Mouse (Mus musculus) lung, adult 2 months (tissue): Measurements from ENCODE around the gene Tk1. TPM values are rescaled to one million over a fixed set of nuclear protein-coding genes. Genes with fewer than 3 reads are reported as not detected.
"Not testable (repeated sequence)": the region's sequence is repeated elsewhere in the genome, so short reads cannot be mapped to it uniquely, and the experiment has no call there.

Experiments used
- DNase-seq: peaks from one replicate; pipeline ENCODE4 v3.0.0; 2022
- H3K4me1 ChIP-seq: fragments of 200-500 bp; 2 replicates; pipeline ENCODE4 v1.6.1; 2011; ENCODE audit warnings: low read length; ENCODE audit not compliant: control insufficient read depth, insufficient read depth
- H3K4me3 ChIP-seq: fragments of 200-500 bp; replicated peaks from 2 replicates; pipeline ENCODE3; 2011; ENCODE audit warnings: low read depth, mild to moderate bottlenecking, control low read depth, low read length; ENCODE audit errors: extremely low read depth
- CTCF ChIP-seq: fragments of 200-500 bp; IDR thresholded peaks from 2 replicates; pipeline ENCODE4 v1.5.1; 2011; ENCODE audit warnings: mild to moderate bottlenecking, low read length, control low read depth; ENCODE audit not compliant: insufficient read depth
- POLR2A ChIP-seq: fragments of 200-500 bp; IDR thresholded peaks from 2 replicates; pipeline ENCODE4 v1.6.1; 2011; ENCODE audit warnings: low read depth, mild to moderate bottlenecking, control low read depth, low read length, borderline replicate concordance; ENCODE audit errors: extremely low read depth
- WGBS: fragments of 180-500 bp; shearing (Covaris S2); methylation state at CpG from one replicate; pipeline ENCODE4 v1.1.7; 2018; 5-methylcytosine and 5-hydroxymethylcytosine counted together
- polyA plus RNA-seq: library from polyadenylated mRNA; depleted of rRNA; stranded (reverse); fragments of >200 nt; gene quantifications from 2 replicates; pipeline ENCODE4 v1.2.3, GENCODE M21; 2012

The Tk1 gene
- polyA plus RNA-seq, 1 experiment, result 11.5 TPM

DNA sequence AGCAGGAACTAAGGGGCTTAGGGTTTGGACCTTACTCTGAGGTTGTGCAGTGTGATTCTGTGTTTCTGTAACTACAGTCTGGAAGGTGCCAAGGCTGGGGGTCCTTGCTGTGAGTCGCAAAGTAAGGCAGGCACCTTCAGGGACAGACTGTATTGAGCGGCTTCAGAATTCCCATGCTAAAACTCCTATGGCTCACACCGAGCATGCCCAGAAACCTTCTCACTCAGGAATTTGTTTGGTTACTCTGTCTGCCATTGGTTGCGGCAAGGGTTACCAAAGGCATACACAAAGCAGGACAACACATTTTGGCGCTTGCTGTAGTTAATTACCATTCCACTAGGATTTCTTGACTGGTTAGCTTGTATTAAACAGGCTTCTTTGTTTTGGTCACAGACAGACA, 272 bp upstream of the Tk1 start:
- Histone ChIP-seq H3K4me3 (no peak overlapping the region), H3K4me1 (peaks cover 33% of the 10 kb centered on the region)
- no peak for TF ChIP-seq POLR2A
- no peak for TF ChIP-seq CTCF
- no peak for DNase-seq
- 27% methylated on average over 5 of the region's 5 CpGs for WGBS

DNA sequence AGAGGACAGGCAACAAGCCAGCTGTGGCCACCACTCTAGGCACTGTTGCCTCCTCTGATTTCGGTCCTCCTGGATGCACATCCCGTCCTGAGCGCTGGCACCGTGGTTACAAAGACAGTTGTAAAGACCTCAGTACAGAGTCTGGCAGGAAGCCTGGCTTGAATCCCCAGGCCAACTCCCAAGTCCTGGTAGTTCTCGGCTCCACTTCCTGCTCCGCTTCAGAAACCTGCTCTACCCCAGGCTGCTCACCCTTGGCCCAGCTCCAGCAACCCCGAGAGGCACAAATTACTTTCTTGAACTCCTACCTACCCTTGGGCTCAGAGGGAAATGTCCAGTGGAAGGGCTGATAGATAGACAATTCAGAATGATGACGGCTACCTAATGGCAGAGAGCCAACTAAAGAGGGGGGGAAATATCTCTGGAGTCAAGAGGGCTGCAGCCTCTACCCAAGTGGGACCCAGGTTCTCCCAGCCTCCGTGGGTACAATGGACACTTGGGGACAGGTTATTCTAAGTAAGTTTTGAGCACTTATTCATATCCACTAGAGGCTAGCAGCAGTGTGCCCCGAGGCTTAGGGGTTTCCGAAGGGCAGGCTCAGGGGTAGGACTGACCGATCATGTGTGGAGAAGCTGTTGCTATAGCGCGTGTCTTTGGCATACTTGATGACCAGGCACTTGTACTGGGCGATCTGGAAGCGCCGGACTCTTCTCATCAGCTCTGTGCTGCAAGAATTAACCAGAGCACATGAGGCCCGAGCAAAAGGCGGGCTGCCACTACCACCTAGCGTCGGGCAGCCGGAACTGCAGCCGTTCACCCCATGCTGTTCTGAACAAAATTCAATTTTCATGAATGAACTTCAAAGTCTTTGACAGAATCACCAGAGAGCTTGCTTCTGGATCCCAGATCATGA, 1.6 kb downstream of the Tk1 start:
- TF ChIP-seq POLR2A (no peak), CTCF (peak; percentile 93)
- peak; percentile 81 for DNase-seq
- peaks cover 29% of the 10 kb centered on the region for H3K4me1 ChIP-seq
- 4% methylated on average over 23 of the region's 23 CpGs for WGBS
- no peak overlapping the region for H3K4me3 ChIP-seq

DNA sequence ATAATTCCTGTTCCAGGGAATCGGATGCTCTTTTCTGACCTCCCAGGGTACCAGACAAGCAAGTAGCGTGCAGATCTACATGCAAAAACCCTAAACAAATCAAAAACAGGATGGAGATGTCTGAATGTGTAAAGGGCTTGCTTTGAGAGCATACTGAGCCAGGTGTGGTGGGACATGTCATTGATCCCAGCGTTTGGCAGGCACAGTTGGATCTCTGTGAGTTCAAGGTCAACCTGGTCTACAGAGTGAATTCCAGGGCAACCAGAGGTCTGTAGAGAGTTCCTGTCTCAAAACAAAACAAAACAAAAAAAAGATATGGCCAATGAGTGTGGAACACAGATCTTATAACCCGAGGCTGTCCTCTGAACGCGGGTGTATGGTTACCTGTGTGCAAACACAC, 2.5 kb downstream of the Tk1 start:
- no peak for TF ChIP-seq CTCF
- no peak for TF ChIP-seq POLR2A
- Histone ChIP-seq H3K4me3 (no peak overlapping the region), H3K4me1 (peaks cover 23% of the 10 kb centered on the region)
- 78% methylated on average over 6 of the region's 6 CpGs for WGBS
- DNase-seq, result no peak

DNA sequence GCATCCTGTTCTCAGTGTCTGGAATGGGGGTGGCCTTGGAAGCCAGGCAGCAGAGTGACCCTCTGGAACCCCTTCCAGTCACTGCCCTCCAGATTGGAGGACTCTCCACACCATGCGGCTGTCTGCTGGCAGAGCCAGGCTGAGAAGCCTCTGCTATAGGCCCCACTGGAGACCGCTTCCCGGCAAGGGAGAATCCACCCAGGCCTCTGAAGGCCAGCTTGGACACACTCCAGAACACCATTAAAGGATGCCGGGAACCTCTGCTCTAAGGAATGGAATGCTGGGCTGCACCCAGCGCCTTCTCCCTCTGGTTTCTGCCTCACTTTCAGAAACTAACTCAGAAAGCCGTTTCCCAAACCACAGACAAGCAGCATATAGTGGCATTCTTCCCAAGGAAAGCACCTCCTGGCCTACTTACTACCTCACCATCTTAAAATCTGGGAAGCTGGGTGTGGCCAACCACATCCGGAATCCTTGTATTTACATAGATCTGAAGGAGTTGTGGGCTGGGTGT, 3.1 kb downstream of the Tk1 start:
- no peak for DNase-seq
- TF ChIP-seq CTCF, result no peak
- Histone ChIP-seq H3K4me3 (no peak overlapping the region), H3K4me1 (peaks cover 21% of the 10 kb centered on the region)
- 16% methylated on average over 7 of the region's 7 CpGs for WGBS

DNA sequence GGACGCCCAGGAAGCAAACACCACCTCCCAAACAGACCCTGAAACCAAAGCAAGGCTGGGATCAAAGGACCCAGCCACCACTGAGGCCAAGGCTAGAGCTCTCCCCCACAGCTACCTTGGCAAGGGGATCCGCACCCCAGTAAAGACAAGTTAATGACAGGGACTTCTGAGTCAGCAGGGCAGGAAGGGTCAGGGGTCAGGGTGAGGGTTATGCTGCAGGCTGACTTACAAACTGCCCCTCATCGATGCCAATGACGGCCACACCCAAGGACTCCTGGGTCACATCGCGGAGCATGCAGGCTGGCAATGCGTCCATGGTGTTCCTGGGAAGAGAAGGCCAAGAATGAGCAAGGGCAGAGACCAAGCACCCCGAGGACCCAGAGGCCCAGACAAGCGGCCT, 4.0 kb downstream of the Tk1 start:
- WGBS, result 84% methylated on average over 9 of the region's 9 CpGs
- Histone ChIP-seq H3K4me3 (no peak overlapping the region), H3K4me1 (peaks cover 20% of the 10 kb centered on the region)
- no peak for DNase-seq
- TF ChIP-seq CTCF (no peak), POLR2A (no peak)

DNA sequence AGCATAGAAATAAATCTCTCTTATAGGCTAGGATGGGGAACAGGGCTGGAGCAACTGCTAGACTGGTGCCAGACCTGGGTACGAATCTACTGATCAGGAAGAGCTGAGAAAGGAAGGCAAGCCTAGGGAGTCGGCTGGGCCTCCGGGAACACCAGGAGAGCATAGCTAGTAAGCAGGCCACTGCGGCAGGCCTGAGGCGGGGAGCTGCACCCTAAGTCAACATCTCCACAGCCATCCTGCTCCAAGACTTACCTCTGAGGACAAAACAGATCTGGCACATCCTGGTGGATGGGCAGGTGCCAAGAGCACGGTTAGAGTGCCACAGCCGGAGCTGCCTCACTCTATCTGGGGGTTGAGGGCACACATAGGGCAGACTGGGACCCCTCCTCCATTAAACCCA, 5.7 kb downstream of the Tk1 start:
- Histone ChIP-seq H3K4me3 (no peak overlapping the region), H3K4me1 (peaks cover 18% of the 10 kb centered on the region)
- 76% methylated on average over 7 of the region's 7 CpGs for WGBS
- DNase-seq, result no peak
- TF ChIP-seq POLR2A, result no peak
- no peak for TF ChIP-seq CTCF

DNA sequence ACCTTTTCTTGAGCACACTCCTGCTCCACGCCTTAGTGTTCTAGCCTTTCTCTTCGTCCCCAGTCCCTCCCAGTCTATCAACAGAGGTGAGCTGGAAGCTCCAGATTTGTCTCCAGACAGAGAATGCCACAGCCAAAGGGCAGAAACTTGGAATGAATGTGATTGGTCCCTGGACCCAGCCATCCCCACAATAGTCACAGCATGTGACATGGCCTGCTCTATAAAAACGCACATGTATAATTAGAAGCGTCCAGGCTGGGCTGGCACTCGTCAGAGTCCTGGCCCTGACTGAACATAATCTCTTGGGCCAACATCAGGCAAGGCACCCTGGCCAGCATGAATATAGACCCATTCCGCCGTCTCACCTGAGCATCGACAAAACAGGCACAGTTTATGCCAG, 6.8 kb downstream of the Tk1 start:
- 74% methylated on average over 8 of the region's 8 CpGs for WGBS
- Histone ChIP-seq H3K4me1 (peaks cover 20% of the 10 kb centered on the region), H3K4me3 (no peak overlapping the region)
- no peak for TF ChIP-seq CTCF
- 0 out of 2 replicates have a peak, but pooled peaks have one; percentile 11 for TF ChIP-seq POLR2A
- DNase-seq, result no peak

DNA sequence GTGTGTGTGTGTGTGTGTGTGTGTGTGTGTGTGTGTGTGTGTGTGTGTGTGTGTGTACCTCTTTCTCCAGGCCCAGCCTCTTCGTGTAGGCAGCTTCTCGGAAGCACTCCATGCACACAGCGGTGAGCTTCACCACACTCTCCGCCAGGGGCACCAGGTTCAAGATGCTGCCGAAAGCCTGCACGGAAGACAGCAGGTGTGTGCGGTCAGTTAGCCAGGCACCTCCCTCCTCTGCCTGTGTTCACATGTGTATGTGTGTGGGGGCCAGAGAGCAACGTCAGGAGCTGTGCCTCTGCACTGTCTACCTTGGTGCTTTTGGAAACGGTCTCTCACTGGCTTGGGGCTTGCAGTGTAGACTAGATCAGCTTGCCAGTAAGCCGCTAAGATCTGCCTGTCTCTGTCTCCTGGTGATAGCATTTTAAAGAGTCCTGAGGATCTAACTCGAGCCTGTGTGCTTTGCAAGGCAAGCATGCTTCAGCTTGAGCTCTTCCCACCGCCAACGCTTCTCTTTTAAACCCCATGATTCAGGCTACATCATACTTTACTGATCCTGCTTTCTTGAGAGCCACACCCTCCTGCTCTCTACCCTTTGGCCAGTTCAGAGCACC, 9.4 kb downstream of the Tk1 start:
- no peak for TF ChIP-seq CTCF
- no peak for TF ChIP-seq POLR2A
- no peak for DNase-seq
- WGBS, result 77% methylated on average over 13 of the region's 13 CpGs
- Histone ChIP-seq H3K4me1 (peaks cover 12% of the 10 kb centered on the region), H3K4me3 (no peak overlapping the region)

DNA sequence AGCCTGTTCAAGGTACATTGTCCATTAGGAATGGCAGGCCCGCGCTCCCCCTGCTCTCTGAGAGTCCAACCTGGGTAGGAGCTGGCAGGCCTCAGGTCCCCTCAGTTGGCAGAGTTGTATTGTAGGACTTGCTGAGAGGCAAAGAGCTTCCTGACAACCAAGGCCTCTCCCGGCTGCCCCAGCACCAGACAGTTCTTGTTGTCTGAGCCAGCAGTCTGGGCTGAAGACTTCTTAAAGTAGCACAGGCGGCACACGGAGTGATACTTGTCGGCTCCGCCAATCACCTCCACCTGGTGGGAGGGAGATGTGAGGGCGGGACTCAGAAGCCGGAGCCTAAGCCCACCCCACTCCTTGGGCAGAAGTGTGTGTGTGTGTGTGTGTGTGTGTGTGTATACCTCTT, 10.0 kb downstream of the Tk1 start:
- H3K4me1 ChIP-seq, result peaks cover 12% of the 10 kb centered on the region
- WGBS, result 74% methylated on average over 9 of the region's 9 CpGs
- H3K4me3 ChIP-seq, DNase-seq: not testable (repeated sequence)

DNA sequence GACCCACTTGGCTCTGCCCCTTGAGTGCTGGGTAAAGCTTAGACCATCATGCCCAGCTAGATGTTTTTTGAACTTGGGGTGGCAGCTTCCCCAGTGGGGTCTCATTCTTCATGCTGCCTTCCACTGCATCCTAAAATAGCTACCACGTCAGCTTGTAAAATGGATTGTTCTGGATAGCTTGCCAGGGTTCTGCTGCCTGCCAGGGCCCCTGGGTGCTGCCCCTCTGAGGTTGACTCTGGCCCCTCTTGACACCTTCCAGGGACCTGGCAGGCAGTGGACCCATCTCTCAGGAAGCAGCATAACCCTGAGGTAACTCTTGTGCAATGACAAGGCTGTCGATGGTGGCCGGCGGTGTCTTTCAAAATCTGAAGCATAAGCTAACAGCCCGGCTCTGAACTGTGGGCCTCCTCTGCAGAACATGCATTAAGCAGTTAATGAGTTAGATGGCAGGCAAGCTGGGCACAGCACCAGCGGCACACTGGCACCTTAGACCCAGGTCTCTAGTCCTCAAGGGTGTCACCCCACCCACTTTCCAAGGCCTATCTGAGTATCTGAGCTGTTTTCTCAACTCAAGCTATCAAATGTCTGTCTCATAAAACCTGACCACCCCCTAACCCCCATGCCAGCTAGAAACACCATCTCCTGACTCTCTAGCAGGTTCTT, 11.1 kb downstream of the Tk1 start:
- peaks cover 12% of the 10 kb centered on the region for H3K4me1 ChIP-seq
- TF ChIP-seq POLR2A (no peak), CTCF (no peak)
- no peak overlapping the region for H3K4me3 ChIP-seq
- 73% methylated on average over 6 of the region's 6 CpGs for WGBS
- no peak for DNase-seq
